Mouse (Mus musculus) left cerebral cortex, postnatal 36 days (tissue): ENCODE measurements at regions not wholly inside any gene's neighbourhood (a gene's known extent, or its start where the extent isn't known, plus 50 kb on each side); places are given as distances from the start of the nearest gene placed in this dataset.
A peak's percentile ranks its signal among the peaks of the same experiment; 100 is the strongest.
"Not testable (repeated sequence)": the region's sequence is repeated elsewhere in the genome, so short reads cannot be mapped to it uniquely, and the experiment has no call there.

Source experiments
- DNase-seq, 2 experiments: peaks; one replicate each; pipeline ENCODE4 v3.0.0; 2021 to 2022; ENCODE audit warnings: low spot score in 2 of 2, mixed read lengths in 1 of 2
- intact Hi-C: fragments of 180-260 bp; cut with DNase I; formaldehyde crosslinking; loops from one replicate; pipeline ENCODE4 v1.15.1; 2025

DNA sequence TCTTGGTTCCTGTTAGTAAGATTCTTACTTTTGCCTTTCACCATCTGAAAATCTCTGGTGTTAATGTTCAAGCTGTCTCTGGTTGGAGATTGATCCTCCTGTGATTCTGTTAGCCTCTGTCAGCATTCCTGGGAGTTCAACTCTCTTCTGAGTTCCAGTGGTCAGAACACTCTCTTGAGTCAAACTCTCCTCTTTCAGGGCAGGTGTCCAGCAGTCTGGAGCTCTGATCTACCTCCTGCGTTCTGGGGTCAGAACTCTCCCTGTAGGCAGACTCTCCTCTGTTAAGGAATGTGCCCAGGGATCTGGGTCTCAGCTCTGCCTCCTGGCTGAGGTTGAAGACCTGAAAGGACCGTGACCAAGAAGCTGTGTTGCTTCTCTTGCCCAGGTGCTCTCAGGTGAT lies 581.3 kb downstream of the H2al1n start:
- DNase-seq, intact Hi-C loops: not testable (repeated sequence)

DNA sequence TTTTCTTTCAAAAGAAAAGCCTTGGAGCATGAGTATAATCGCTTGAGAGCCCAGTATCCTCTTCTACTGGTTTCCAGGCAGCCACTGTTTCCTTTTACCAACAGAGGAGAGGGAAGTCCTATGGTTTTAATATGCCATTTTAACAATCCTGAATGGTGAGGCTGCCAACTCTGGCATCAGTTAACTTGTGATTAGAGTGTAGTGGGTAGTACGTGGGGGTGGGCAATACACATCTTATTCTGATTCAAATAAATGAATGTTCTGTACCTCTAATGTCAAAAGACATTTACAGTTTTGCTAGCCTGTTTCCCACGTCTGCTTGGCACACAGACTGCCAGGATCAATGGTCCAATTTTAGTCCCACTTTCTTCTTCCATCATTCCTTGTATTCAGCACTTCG lies 624.9 kb downstream of the H2al1n start:
- intact Hi-C loops = no loop called here
- no peak for DNase-seq

- intact Hi-C loops = no loop called here
- peak in 1 of 2 experiments; percentile 4 for DNase-seq
These were observed 628.9 kb downstream of the H2al1n start for GRCm38 (mm10) chrX:14839740-14840419.

- DNase-seq = no peak
- intact Hi-C loops = no loop called here
These were observed 629.4 kb downstream of the H2al1n start for GRCm38 (mm10) chrX:14840420-14840757.

GRCm38 (mm10) chrX:14845353-14845752 lies 634.4 kb downstream of the H2al1n start:
- DNase-seq = no peak
- intact Hi-C loops = loop anchor here (5.0 kb wide), 1 partner anchor 998 kb away; no protein-coding TSS in a partner anchor

DNA sequence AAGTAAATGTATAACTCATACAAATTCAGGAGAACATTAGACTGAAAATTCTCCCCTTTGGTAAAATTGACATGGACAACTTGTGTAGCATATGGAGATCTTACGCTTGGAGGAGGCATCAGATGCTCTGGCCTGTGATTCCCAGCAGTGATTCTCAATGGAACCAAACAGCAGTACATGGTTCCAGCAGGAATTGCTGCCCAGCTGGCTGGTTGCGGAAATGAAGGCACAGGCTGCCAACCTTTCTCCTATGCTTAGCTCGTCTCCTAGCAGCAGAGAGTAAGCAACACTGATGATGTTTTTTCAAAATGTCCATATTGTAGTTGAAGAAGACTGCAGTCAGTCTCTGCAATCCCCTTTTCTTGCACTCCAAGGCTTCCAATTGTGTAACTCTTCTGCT lies 673.7 kb downstream of the H2al1n start:
- DNase-seq = peak; percentile 4 to 10
- intact Hi-C loops = no loop called here
